Mouse (Mus musculus) urinary bladder, postnatal 0 days (tissue): ENCODE data around the gene Casp6. TPM values are rescaled to one million over a fixed set of nuclear protein-coding genes. Genes with fewer than 3 reads are reported as not detected.

ENCODE experiments used
- polyA plus RNA-seq: library from polyadenylated mRNA; unstranded; fragments of >200 nt; fragmentation: Nextera tagmentation; extraction: Ambion mirVana; gene quantifications from 2 replicates; pipeline ENCODE4 v1.2.1, GENCODE M21; 2015

Gene Casp6
- polyA plus RNA-seq = 24.5 and 28.2 TPM in 2 replicates

DNA sequence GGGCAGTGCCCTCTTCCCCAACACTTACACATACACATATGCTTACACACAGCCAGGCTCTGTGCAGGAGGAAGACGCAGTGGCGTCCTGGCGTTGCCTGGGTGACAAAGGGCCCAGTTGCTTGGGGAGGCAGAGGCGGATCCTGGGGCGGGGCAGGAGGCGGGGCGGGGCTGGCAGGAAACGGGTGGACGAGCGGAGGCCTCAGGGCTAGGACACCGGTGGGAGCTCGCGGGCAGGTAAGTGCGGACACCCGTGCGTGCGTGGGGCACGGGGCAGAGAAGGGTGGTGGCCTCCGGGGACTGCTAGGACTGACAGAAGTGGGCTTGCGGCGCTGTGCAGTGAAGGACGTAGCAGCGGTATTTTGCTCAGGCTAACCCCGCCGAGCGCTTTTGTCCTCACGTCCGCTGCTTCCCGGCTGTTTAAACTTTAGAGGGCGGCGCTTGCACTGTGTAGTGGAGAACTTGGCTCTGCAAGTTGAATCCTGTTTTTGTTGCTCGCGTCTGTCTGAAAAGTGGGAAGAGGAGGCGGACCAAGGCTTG is at the start of gene Casp6:
Gene Casp6 (plus strand): TSS at position 155 of the 539 bp plus-strand sequence.

DNA sequence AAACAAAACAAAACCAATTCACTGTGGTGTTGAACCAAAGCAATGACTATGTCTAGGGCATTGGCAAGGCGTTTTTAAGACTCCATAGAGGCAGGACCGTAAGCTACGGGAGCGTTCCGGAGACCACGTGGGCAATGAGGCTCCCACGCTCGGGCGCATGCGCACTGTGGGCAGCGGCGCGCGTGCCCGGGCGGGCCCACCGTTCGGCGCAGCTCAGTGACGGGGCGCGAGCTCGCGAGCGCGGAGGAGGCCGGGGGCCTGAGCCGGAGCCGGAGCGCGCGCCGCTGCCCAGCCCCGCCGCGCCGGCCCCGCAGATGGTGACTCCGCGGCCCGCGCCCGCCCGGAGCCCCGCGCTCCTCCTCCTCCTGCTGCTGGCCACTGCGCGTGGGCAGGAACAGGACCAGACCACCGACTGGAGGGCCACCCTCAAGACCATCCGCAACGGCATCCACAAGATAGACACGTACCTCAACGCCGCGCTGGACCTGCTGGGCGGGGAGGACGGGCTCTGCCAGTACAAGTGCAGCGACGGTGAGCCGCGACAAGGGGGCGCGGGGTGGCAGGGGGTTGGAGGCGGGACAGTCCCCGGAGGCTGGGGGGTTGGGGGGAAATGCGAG is 22.7 kb upstream of the Casp6 start, which contains the start of gene Pla2g12a:
Gene Pla2g12a (plus strand): TSS at position 202 of the 617 bp plus-strand sequence.

Other genes starting within 250 kb of the Casp6 start
- gene Egf, start 146.1 kb upstream of the Casp6 start, polyA plus RNA-seq = 0.41 and 1.0 TPM in 2 replicates
- not detected in 2 replicates for gene Lrit3, start 97.4 kb upstream of the Casp6 start, polyA plus RNA-seq
- 0.35 and 0.40 TPM in 2 replicates for gene Rrh, start 78.8 kb upstream of the Casp6 start, polyA plus RNA-seq
- gene Gar1, start 70.0 kb upstream of the Casp6 start, polyA plus RNA-seq = 28.1 and 30.1 TPM in 2 replicates
- gene Cfi, start 65.5 kb upstream of the Casp6 start, polyA plus RNA-seq = 0.22 and 0.75 TPM in 2 replicates
- gene Pla2g12a, start 22.8 kb upstream of the Casp6 start, polyA plus RNA-seq = 16.8 and 19.9 TPM in 2 replicates
- 12.7 and 20.3 TPM in 2 replicates for gene Mcub, start 68.8 kb downstream of the Casp6 start, polyA plus RNA-seq
- 24.4 and 25.8 TPM in 2 replicates for gene Sec24b, start 160.1 kb downstream of the Casp6 start, polyA plus RNA-seq
- 16.6 and 17.0 TPM in 2 replicates for gene Col25a1, start 230.1 kb downstream of the Casp6 start, polyA plus RNA-seq